Mouse (Mus musculus) urinary bladder, adult 18-20 months (tissue): Measurements from ENCODE around the gene Dek.

Experiments
- DNase-seq, 2 experiments: peaks; one replicate each; pipeline ENCODE4 v3.0.0; 2022; ENCODE audit warnings: low spot score in 2 of 2, mixed read lengths in 2 of 2

Dek gene

GRCm38 (mm10) chr13:47105711-47106579, at the start of gene Dek:
Gene Dek (minus strand): TSS chr13:47106201.
- DNase-seq, result peak; percentile 77 to 85

- DNase-seq, result no peak
Observed at GRCm38 (mm10) chr13:47154866-47155265, 48.9 kb upstream of the Dek start.

- no peak for DNase-seq
Observed at GRCm38 (mm10) chr13:47153206-47153605, 47.2 kb upstream of the Dek start.

GRCm38 (mm10) chr13:47152390-47152789, 46.4 kb upstream of the Dek start:
- DNase-seq, result no peak

GRCm38 (mm10) chr13:47151060-47151459, 45.1 kb upstream of the Dek start:
- no peak for DNase-seq

- no peak for DNase-seq
Observed at GRCm38 (mm10) chr13:47149993-47150392, 44.0 kb upstream of the Dek start.

- DNase-seq, result no peak
Observed at GRCm38 (mm10) chr13:47148573-47148972, 42.6 kb upstream of the Dek start.

- no peak for DNase-seq
Observed at GRCm38 (mm10) chr13:47146388-47146787, 40.4 kb upstream of the Dek start.

GRCm38 (mm10) chr13:47145939-47146338, 39.9 kb upstream of the Dek start:
- no peak for DNase-seq

GRCm38 (mm10) chr13:47142764-47143163, 36.8 kb upstream of the Dek start:
- DNase-seq, result no peak

- DNase-seq, result no peak
Observed at GRCm38 (mm10) chr13:47135741-47136140, 29.7 kb upstream of the Dek start.

GRCm38 (mm10) chr13:47134836-47135235, 28.8 kb upstream of the Dek start:
- no peak for DNase-seq

- DNase-seq, result no peak
Observed at GRCm38 (mm10) chr13:47133058-47133457, 27.1 kb upstream of the Dek start.

- no peak for DNase-seq
Observed at GRCm38 (mm10) chr13:47129090-47129489, 23.1 kb upstream of the Dek start.

- DNase-seq, result no peak
Observed at GRCm38 (mm10) chr13:47125595-47125994, 19.6 kb upstream of the Dek start.

- DNase-seq, result no peak
Observed at GRCm38 (mm10) chr13:47124986-47125385, 19.0 kb upstream of the Dek start.

GRCm38 (mm10) chr13:47124449-47124848, 18.4 kb upstream of the Dek start:
- DNase-seq, result no peak

- peak; percentile 30 to 37 for DNase-seq
Observed at GRCm38 (mm10) chr13:47122537-47123430, 16.8 kb upstream of the Dek start, which contains the start of gene Rnf144b. Gene Rnf144b (plus strand): TSS chr13:47122656.

GRCm38 (mm10) chr13:47121333-47121889, 15.4 kb upstream of the Dek start:
- no peak for DNase-seq

- no peak for DNase-seq
Observed at GRCm38 (mm10) chr13:47116000-47116399, 10.0 kb upstream of the Dek start.

- DNase-seq, result no peak
Observed at GRCm38 (mm10) chr13:47112924-47113323, 6.9 kb upstream of the Dek start.

GRCm38 (mm10) chr13:47112056-47112455, 6.1 kb upstream of the Dek start:
- no peak for DNase-seq
